13 mouse cellular contexts compared by ENCODE assay signal in genomic region chr13:46587717-46588289, GRCm38 (mm10).
"Had no signal": no experiment of that assay in that cellular context is flagged by ENCODE, and none has a peak within 500 bp of the region (broad histone marks: within the 10 kb centered on the region; RNA-seq: fewer than 3 reads in every experiment).

No protein-coding gene starts in this region.

- H3K4me3 ChIP-seq: kidney, embryonic 15.5 days; limb, embryonic 15.5 days; liver, embryonic 12.5 days; midbrain, embryonic 10.5 days; myocyte; neural tube, embryonic 15.5 days had no signal

- H3K4me2 ChIP-seq: kidney, embryonic 15.5 days; limb, embryonic 15.5 days; liver, embryonic 12.5 days; lung, embryonic 14.5 days; neural tube, embryonic 15.5 days had no signal

- H3K27me3 ChIP-seq: kidney, embryonic 15.5 days; limb, embryonic 15.5 days; liver, embryonic 12.5 days; neural tube, embryonic 15.5 days had no signal

- H3K36me3 ChIP-seq: kidney, embryonic 15.5 days; limb, embryonic 15.5 days; liver, embryonic 12.5 days; midbrain, embryonic 10.5 days; neural tube, embryonic 15.5 days had no signal

- H3K9ac ChIP-seq: kidney, embryonic 15.5 days; limb, embryonic 15.5 days; liver, embryonic 12.5 days; lung, embryonic 14.5 days; neural tube, embryonic 15.5 days had no signal

- H3K4me1 ChIP-seq: kidney, embryonic 15.5 days; limb, embryonic 15.5 days; liver, embryonic 12.5 days had no signal

- DNase-seq: kidney, postnatal 14 days; layer of hippocampus, adult 9-11 months; layer of hippocampus, postnatal 36 days; lung, embryonic 14.5 days; lung, postnatal 10 days; lung, postnatal 4 days had no signal

- H3K27ac ChIP-seq: kidney, embryonic 15.5 days; limb, embryonic 15.5 days; liver, embryonic 12.5 days; midbrain, embryonic 10.5 days; neural tube, embryonic 15.5 days; stomach, postnatal 0 days had no signal

- ATAC-seq: liver, embryonic 12.5 days had no signal

- H3K9me3 ChIP-seq: kidney, embryonic 15.5 days; limb, embryonic 15.5 days; liver, embryonic 12.5 days; midbrain, embryonic 10.5 days; neural tube, embryonic 15.5 days had no signal
